Mouse (Mus musculus) ES-E14 (cell line): ENCODE measurements around the gene Gpr35.

ENCODE experiments used
- ZC3H11A ChIP-seq: IDR thresholded peaks from 2 replicates; pipeline ENCODE4 v1.6.1; 2012; ENCODE audit warnings: low read depth, mild to moderate bottlenecking, inconsistent platforms, low read length, borderline replicate concordance
- ZNF384 ChIP-seq: IDR thresholded peaks from 2 replicates; pipeline ENCODE4 v1.6.1; 2012; ENCODE audit warnings: low read depth, low read length, inconsistent platforms

DNA sequence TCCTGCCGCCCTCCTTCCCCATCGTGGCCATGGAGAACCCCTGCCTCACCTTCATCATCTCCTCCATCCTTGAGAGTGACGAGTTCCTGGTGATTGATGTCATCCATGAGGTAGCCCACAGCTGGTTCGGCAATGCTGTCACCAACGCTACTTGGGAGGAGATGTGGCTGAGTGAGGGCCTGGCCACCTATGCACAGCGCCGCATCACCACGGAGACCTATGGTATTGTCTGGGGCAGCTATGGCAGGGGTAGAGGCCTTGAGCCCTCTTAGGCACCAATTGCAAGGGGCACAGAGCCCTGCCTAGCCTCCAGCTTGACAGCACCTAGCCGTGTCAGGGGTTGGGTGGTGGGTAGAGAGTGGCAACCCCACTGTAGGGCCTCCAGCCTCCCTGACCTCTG lies 33.9 kb upstream of the Gpr35 start:
- TF ChIP-seq ZC3H11A, result no peak
- TF ChIP-seq ZNF384, result no peak
